Mouse (Mus musculus): ENCODE data around the gene Pdzrn3.

Gene Pdzrn3

DNA sequence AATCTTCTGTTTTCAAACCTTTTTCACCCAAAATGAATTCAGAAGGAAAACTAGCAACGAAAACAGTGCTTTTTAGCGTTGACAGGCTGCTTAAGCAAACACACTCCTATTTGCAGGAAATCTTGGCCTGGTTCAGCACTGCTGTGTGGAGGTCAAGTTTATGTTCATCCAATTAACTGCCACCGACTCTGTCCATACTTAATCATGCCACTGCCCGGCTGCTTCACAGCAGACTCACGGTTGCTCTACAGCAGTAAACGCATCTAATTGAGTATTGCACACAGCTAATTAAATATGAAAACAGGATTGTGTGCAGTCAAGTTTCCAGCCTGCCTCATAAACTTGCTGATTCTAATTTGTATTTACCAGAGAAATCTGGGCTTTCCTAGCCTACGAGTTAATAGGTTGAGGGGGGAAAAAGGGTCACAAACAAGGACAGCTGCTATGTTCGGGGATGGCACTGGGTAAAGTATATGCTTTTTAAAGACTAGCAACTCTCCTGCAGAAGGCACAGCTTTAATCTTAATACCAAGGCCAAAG lies 183.2 kb downstream of the Pdzrn3 start:
- DNase-seq, result no peak

DNA sequence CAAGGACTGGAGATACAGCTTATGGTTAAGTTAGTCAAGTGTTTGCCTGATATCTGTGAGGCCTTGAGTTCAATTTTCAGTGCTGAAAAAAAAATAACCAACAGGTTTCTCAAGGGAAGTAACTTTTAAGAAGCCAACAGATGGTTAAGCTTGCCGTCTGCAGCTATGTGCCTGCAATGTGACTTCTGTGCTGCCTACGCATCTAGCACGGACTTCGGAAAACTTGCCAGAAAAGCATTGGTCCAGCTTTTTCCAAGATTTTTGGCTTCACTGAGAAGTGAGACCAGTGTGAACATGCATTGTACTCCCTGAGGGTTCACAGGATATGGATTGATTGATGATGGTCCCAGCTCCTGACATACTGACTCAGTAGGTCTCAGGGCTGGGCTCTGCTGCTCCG lies 186.1 kb downstream of the Pdzrn3 start:
- DNase-seq, result no peak

DNA sequence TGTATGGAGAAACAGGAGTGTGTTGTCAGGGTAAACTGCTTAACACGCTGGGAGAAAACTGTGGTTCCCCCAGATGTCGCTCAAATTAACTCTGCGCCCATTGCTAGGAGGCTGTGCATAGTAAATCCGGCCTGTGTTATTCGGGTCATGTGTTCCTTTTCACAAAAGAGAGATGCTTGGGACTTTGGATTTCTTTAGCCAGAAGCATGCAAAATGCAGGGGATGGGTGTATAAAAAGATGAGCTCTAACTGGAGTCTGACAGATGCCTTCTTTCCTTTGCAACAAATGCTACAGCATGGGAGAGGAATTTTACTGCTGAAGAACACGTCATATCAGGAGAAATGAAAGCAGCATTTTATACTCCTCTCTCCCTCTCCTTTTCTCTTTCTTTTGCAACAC lies 190.4 kb downstream of the Pdzrn3 start:
- DNase-seq, result no peak

DNA sequence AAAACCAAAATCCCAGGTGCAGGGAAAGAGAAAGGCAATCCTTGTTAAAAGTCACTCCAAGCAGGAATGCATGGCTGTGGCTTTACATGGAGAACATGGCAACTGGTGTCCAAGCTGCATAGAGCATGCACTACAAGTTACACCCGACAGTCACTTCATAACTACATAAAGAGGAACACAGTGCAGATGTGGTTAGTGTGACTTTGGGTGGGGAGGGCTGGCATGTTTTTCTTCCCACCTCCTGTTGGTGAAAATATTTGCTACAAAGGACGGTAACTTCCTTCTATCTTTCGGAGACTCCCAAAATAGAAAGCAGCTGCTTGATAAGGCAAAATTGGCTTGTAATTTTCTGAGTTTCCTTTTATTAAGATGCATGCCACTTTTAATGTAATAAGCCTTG lies 190.8 kb downstream of the Pdzrn3 start:
- DNase-seq, result no peak

DNA sequence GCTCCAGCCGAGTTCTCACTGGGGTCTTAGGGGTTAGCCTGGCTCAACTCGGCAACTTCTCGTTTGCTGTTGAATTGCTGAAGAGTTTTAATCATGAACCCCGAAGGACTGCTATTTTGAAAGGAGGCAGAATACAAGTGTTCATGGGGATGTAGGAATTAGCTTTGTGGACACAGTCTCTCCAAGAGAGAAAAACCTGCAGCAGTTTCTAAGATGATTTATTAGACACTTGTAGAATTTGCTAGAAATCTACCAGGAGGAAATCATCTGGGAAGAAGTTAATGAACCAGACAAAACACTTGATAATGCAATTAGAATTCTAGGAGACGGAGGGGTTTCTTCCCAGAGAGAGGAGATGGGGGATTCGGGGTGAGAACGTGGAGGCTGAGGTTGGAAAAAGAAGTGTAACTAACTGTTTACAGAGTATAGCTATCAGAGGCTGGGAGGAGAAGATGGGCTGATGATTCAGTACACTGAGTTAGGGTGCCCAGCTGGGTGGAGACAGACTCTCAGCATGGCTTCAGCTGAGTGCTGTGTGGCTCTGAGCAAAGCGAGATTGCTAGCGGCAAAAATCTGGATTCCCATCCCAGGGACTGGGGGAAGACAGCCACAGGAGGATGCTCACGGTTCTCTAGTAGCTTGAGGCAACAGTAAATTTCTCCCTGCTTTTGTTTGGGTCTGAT lies 193.5 kb downstream of the Pdzrn3 start:
- no peak for DNase-seq

DNA sequence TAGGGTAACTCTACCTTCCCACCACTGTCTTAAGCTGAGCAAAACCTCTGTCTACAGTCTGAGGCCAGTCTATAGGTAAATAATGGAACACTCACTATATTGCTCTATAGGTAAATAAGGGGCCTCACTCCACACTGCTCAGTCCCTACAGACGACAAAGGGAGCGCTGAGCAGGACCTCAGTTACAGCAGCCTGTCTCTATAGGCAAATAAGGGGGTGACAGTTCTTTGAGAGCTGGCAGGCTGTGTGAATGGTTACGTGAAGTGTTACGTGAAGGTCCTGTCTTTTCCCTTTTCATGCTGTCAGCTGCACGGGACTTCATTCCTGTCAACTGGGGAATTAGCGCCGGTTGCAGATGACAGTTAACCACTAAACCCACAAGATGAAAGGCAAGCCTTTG lies 207.0 kb downstream of the Pdzrn3 start:
- no peak for DNase-seq

DNA sequence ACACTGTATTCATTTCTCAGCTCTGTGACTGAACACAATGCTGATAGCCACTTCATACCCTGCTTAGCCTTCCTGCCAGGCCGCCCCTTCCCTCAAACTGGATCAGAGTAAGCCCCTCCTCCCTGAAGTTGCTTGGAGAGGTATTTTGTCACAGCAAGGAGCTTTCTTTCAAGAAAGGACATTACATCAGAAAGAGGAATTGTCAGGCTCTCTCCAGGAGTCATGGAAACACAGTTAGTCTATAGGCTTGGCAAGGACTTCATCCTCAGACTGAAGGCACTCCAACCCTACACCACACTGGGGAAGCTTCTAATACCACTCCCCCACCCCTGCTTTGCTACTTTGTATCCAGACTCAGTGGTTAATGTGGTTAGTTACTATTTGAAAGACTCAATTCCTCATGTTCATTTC lies 224.2 kb downstream of the Pdzrn3 start:
- no peak for DNase-seq

DNA sequence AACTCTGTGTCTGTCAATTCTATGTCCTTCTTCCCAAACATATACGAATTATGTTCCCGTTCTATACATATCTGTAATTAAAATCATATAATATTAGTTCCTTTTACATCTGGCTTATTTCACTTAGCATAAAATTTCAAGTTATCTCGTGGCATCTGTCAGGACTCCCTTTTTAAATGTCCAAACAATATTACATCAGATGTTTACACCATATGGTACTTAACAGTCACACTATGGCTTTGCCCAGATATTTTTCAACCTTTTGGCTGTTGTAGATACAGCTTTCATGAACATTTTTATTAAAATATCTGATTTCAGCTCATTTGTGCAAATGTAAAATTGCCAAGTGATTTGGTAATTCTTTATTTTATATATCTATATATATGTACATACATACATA lies 242.3 kb downstream of the Pdzrn3 start:
- no peak for DNase-seq

DNA sequence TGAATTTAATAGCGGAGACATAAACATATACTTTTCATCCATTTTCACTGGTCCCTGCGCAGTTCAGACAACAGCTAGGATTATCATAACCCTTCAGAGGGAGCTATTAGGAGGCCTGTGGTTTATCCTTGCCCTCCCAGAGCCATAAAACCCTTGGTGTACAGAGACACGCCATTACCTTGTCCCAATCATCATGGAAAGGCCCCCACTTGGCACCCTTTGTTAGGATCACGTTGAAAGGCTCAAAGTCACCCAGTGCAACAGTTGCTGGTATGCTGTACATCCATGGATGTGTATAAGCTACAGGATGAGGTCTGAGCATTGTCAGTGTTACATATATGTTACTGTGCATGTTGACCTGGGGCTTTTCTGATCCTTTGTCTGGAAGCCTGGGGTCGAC lies 252.3 kb downstream of the Pdzrn3 start:
- no peak for DNase-seq

DNA sequence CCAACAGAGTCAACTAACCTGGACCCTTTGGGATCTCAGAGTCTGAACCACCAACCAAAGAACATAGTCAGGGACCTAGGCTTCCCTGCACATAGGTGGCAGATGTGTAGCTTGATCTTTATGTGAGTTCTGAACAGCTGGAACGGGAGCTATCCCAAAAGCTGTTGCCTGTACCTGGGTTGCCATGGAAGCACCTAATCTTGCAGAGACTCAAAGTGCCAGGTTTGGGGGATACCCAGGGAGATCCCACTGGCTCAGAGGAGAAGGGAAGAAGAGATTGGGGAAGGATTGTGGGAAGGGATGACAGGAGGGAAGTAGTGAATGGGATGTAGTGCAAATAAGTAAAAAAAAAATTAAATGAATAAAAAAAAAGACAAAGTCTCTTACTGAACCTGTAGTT lies 268.7 kb downstream of the Pdzrn3 start:
- DNase-seq, result no peak

DNA sequence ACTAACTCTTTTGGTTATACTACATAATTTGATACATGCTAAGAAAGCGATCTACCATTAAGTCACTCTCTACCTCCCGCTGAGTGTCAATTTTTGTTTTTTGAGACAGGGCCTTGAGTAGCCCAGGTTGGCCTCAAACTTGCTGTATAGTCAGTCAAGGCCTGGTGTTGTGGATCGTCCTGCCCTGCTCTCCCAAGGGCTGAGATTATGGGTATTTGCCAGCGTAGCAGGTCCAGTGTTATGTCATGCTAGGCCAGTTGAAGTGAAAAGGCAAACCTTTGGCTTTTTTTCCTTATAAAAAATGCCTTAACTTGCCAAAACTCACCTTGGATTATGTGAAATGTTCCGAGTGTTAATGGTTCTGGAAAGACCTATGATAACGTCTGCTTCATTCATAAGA lies 274.2 kb downstream of the Pdzrn3 start:
- DNase-seq, result no peak

DNA sequence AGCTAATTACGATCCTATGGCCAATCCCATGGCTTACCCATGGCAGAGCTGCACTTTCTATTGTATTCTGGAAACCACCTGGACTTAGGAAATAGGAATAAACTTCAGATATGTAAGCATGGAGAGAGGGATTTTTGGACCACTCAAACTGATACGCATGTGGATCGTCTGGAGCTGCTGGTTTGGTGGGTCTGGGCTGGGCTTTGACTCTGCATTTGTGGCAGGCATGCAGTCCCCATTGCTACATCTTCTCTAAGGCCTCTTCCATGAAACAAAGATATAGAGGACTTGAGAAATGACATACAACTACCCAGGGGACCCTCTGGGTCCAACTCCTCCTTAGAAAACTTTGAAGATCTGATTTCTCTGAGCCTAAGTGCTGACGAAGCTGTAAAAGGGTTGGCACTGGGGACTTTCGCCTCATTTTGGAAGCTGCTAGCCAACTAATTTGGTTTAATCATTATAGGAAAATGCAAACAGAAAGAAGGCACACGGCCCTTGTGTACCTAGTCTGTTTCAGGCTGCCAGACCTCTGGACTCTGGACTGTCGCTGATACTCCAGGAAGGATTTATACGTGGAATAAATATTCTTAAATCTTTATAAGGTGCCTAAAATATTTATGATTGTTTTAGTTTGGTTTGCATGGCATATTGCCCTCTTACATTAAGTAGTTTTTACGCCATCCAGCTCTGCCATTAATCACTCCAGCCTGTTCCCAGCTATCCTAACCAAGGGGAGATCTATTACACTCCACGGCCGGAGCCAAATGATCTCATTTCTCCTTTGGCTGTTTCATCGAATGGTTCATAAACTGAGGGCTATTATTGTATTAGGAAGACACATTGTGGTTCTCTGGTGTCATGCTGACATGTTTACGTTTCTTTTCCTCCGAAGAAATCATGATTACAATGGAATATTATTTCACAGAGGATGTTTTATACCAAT lies 275.7 kb downstream of the Pdzrn3 start:
- no peak for DNase-seq
